Mouse (Mus musculus): ENCODE measurements around the gene Ywhag.

Ywhag gene

GRCm38 (mm10) chr5:135888405-135889215, 45.8 kb downstream of the Ywhag start:
- 11% methylated on average over 30 of the region's 30 CpGs for WGBS

- 5% methylated on average over 24 of the region's 24 CpGs for WGBS
Measured at GRCm38 (mm10) chr5:135887675-135888102, 46.7 kb downstream of the Ywhag start, which contains the start of gene Hspb1. Hspb1 (plus strand) TSS chr5:135887919.

- 80% methylated on average over 6 of the region's 6 CpGs for WGBS
Measured at GRCm38 (mm10) chr5:135884641-135885040, 49.8 kb downstream of the Ywhag start.

- WGBS: 30% methylated on average over 13 of the region's 13 CpGs
Measured at GRCm38 (mm10) chr5:135879449-135880158, 54.8 kb downstream of the Ywhag start.

GRCm38 (mm10) chr5:135877831-135878231, 56.6 kb downstream of the Ywhag start:
- under 1% methylated on average over 16 of the region's 16 CpGs for WGBS

- 7% methylated on average over 8 of the region's 8 CpGs for WGBS
Measured at GRCm38 (mm10) chr5:135877180-135877579, 57.2 kb downstream of the Ywhag start.

GRCm38 (mm10) chr5:135873753-135874152, 60.7 kb downstream of the Ywhag start:
- WGBS: 66% methylated on average over 9 of the region's 9 CpGs

- 49% methylated on average over 16 of the region's 16 CpGs for WGBS
Measured at GRCm38 (mm10) chr5:135872996-135873395, 61.4 kb downstream of the Ywhag start.

- WGBS: 81% methylated on average over 5 of the region's 5 CpGs
Measured at GRCm38 (mm10) chr5:135870505-135870904, 63.9 kb downstream of the Ywhag start.

- WGBS: 77% methylated on average over 14 of the region's 14 CpGs
Measured at GRCm38 (mm10) chr5:135869661-135870423, 64.6 kb downstream of the Ywhag start.

GRCm38 (mm10) chr5:135868653-135869052, 65.8 kb downstream of the Ywhag start:
- WGBS: 33% methylated on average over 27 of the region's 27 CpGs

- 4% methylated on average over 87 of the region's 89 CpGs for WGBS
Measured at GRCm38 (mm10) chr5:135867637-135868593, 66.5 kb downstream of the Ywhag start.

- 66% methylated on average over 8 of the region's 8 CpGs for WGBS
Measured at GRCm38 (mm10) chr5:135866662-135867061, 67.8 kb downstream of the Ywhag start.

All from cerebral cortex, adult 2 months (tissue).